Mouse (Mus musculus): ENCODE measurements around the gene Ccdc9. TPM values are rescaled to one million over a fixed set of nuclear protein-coding genes. Genes with fewer than 3 reads are reported as not detected.
"Not testable (repeated sequence)": the region's sequence is repeated elsewhere in the genome, so short reads cannot be mapped to it uniquely, and the experiment has no call there.

Ccdc9 gene
- polyA plus RNA-seq, 1 experiment from 2014 or later: 22.7 TPM

DNA sequence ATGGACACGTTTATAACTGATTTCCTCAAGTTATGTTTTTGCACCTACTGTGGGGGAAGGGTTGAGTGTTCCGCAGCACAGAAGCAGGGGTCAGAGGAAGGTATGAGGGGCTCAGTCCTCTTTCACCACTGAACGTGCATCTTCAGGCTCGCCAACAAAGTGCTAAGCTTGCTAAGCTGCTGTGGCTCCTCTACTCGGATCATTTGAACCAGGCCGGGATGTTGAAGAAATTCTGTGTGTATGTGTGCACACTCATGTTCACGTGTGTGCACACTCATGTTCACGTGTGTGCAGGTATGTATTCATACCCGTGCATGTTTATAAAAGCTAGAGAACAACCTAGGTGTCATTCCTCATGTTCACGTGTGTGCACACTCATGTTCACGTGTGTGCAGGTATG lies 20.7 kb downstream of the Ccdc9 start:
- H3K36me3 ChIP-seq (ENCODE audit: insufficient read depth): no peaks in the 10 kb centered on the region

DNA sequence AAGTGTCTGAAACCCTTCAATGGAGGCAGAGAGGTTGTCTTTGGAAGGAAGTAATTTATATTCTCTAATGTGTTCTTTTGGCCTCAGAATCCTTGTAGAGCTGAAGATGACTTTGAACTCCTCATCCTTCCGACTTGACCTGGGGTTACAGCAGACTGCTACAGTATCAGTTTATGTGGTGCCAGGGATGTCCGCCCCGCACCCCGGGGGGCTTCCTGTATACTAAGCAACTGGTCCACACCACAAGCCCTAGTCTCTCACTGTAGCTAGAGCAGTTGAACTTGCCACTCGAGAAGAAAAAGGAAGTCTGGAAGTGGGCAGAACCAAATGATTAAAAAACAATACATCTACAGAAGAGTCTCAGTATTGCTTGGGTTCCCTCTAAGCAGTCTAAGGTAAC lies 22.8 kb downstream of the Ccdc9 start:
- Histone ChIP-seq H3K9ac (no peak overlapping the region), H3K4me1 (ENCODE audit: insufficient read depth) (no peaks in the 10 kb centered on the region), H3K27me3 (ENCODE audit: insufficient read depth, low read length) (no peaks in the 10 kb centered on the region), H3K36me3 (ENCODE audit: insufficient read depth) (no peaks in the 10 kb centered on the region), H3K9me3 (ENCODE audit: low read depth, low read length) (no peaks in the 10 kb centered on the region; the same call in 1 of the 2 replicates), H3K27ac (ENCODE audit: low read depth) (no peak overlapping the region), H3K4me3 (ENCODE audit: low read depth, low read length) (no peak overlapping the region), H3K4me2 (no peak overlapping the region)
- ATAC-seq (ENCODE audit: insufficient read depth): no peak
- no peak for DNase-seq
- 85% methylated on average over 5 of the region's 5 CpGs for WGBS
- no peak for TF ChIP-seq CTCF (IDR thresholded peaks at IDR 0.05; ENCODE audit: low read depth)

More for the DNA sequence above, 20.7 kb downstream of the Ccdc9 start:
- Histone ChIP-seq H3K27me3 (ENCODE audit: insufficient read depth, low read length) (no peaks in the 10 kb centered on the region), H3K9me3 (ENCODE audit: low read depth, low read length) (no peaks in the 10 kb centered on the region; the same call in 1 of the 2 replicates), H3K27ac (ENCODE audit: low read depth) (no peak overlapping the region), H3K4me2 (no peak overlapping the region), H3K9ac (no peak overlapping the region), H3K4me3 (ENCODE audit: low read depth, low read length) (no peak overlapping the region), H3K4me1 (ENCODE audit: insufficient read depth) (no peaks in the 10 kb centered on the region)
- 87% methylated on average over 11 of the region's 11 CpGs for WGBS
- DNase-seq (no peak), ATAC-seq (ENCODE audit: insufficient read depth) (no peak)
- no peak for TF ChIP-seq CTCF (IDR thresholded peaks at IDR 0.05; ENCODE audit: low read depth)

DNA sequence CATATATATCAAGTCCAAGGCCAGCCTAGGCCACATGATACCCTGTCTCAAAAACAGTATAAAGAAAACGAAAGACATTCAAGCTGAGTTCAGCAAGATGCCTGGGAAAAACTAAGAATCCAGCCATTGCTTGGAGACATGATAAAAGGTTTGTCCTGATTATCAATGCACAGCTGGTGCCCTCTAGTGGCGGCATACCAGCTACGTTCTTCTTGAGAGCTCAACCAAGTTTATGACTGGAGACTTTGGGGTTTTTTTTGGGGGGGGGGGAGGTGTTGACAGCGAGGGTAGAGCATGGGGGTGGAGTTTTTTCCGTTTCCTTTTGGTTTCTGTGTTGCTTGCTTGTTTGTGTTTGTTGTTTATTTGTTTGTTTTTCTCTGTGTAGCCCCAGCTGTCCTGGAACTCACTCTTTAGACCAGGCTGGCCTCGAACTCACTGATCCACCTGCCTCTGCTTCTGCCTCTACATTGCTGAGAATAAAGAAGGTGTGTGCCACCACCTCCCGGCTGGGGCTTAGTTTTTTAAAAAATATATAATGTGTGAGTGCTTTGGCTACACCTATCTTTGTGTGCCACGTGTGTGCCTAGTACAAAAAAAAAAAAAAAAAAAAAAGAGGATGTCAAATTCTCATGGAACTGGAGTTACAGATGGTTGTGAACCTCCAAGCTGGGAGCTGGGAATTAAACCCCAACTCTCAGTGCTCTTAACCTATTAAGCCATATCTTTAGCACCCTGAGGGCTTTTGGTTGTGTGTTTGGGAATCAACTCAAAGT lies 23.4 kb downstream of the Ccdc9 start:
- H3K4me2 ChIP-seq: no peak overlapping the region
- no peaks in the 10 kb centered on the region; the same call in 1 of the 2 replicates for H3K9me3 ChIP-seq (ENCODE audit: low read depth, low read length)
- ATAC-seq (ENCODE audit: insufficient read depth) (no peak), DNase-seq (peak; percentile 90)
- 31% methylated on average over 8 of the region's 8 CpGs for WGBS
- TF ChIP-seq CTCF (IDR thresholded peaks at IDR 0.05; ENCODE audit: low read depth): peak; percentile 81
- H3K36me3 ChIP-seq (ENCODE audit: insufficient read depth): no peaks in the 10 kb centered on the region
- no peak overlapping the region for H3K4me3 ChIP-seq (ENCODE audit: low read depth, low read length)
- no peaks in the 10 kb centered on the region for H3K27me3 ChIP-seq (ENCODE audit: insufficient read depth, low read length)
- no peak overlapping the region for H3K9ac ChIP-seq
- H3K4me1 ChIP-seq (ENCODE audit: insufficient read depth): no peaks in the 10 kb centered on the region
- no peak overlapping the region for H3K27ac ChIP-seq (ENCODE audit: low read depth)

GRCm38 (mm10) chr7:16261097-16261496 lies 25.5 kb downstream of the Ccdc9 start:
- Histone ChIP-seq H3K27me3 (ENCODE audit: insufficient read depth, low read length) (no peaks in the 10 kb centered on the region), H3K36me3 (ENCODE audit: insufficient read depth) (no peaks in the 10 kb centered on the region), H3K4me3 (ENCODE audit: low read depth, low read length) (no peak overlapping the region), H3K9ac (no peak overlapping the region), H3K4me2 (no peak overlapping the region), H3K4me1 (ENCODE audit: insufficient read depth) (no peaks in the 10 kb centered on the region), H3K27ac (ENCODE audit: low read depth) (no peak overlapping the region), H3K9me3 (ENCODE audit: low read depth, low read length) (no peaks in the 10 kb centered on the region; the same call in 1 of the 2 replicates)
- 37% methylated on average over 1 of the region's 1 CpGs for WGBS
- ATAC-seq (ENCODE audit: insufficient read depth) (no peak), DNase-seq (no peak)
- TF ChIP-seq CTCF (IDR thresholded peaks at IDR 0.05; ENCODE audit: low read depth): no peak

- no peak for ATAC-seq (ENCODE audit: insufficient read depth)
- WGBS: 90% methylated on average over 5 of the region's 5 CpGs
Measured at GRCm38 (mm10) chr7:16259110-16259590, 27.4 kb downstream of the Ccdc9 start, which contains the start of gene C5ar1. Gene C5ar1, minus strand, starts transcription at chr7:16259540.

DNA sequence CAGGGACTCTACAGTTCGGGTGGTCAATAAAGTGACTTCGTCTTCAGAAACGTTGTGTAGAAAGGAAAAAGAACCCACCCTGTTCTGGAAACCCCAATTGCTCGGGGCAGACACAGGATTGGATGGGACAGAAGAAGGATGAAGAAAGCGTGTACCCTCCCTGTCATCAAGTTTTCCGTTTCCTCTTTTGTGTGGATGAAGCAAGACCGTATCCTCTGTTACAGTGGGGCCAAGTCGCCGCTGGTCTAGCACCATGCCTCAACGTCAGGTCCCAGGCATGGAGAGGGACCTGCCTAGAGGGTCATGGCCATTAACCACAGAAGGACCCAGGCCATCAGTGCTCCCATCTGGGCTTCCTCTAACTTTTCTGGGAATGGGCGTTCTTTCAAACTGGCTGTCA lies 28.8 kb downstream of the Ccdc9 start:
- H3K9ac ChIP-seq: no peak overlapping the region
- no peak overlapping the region for H3K4me3 ChIP-seq (ENCODE audit: low read depth, low read length)
- no peak for TF ChIP-seq CTCF (IDR thresholded peaks at IDR 0.05; ENCODE audit: low read depth)
- 84% methylated on average over 11 of the region's 11 CpGs for WGBS
- no peak for ATAC-seq (ENCODE audit: insufficient read depth)
- H3K9me3 ChIP-seq (ENCODE audit: low read depth, low read length): no peaks in the 10 kb centered on the region
- no peaks in the 10 kb centered on the region for H3K4me1 ChIP-seq (ENCODE audit: insufficient read depth)
- no peak for DNase-seq
- no peaks in the 10 kb centered on the region for H3K36me3 ChIP-seq (ENCODE audit: insufficient read depth)
- H3K4me2 ChIP-seq: no peak overlapping the region
- H3K27me3 ChIP-seq (ENCODE audit: insufficient read depth, low read length): no peaks in the 10 kb centered on the region
- no peak overlapping the region for H3K27ac ChIP-seq (ENCODE audit: low read depth)

More at GRCm38 (mm10) chr7:16259110-16259590, 27.4 kb downstream of the Ccdc9 start, which contains the start of gene C5ar1:
- no peak for DNase-seq
- Histone ChIP-seq H3K27ac (ENCODE audit: low read depth) (no peak within 1 kb of the TSS), H3K9me3 (ENCODE audit: low read depth, low read length) (no peaks in the 10 kb centered on the region), H3K4me1 (ENCODE audit: insufficient read depth) (no peaks in the 10 kb centered on the region), H3K9ac (no peak within 1 kb of the TSS), H3K4me2 (no peak within 1 kb of the TSS), H3K36me3 (ENCODE audit: insufficient read depth) (no peaks in the 10 kb centered on the region), H3K27me3 (ENCODE audit: insufficient read depth, low read length) (no peaks in the 10 kb centered on the region), H3K4me3 (ENCODE audit: low read depth, low read length) (no peak within 1 kb of the TSS)
- TF ChIP-seq CTCF (IDR thresholded peaks at IDR 0.05; ENCODE audit: low read depth): no peak

DNA sequence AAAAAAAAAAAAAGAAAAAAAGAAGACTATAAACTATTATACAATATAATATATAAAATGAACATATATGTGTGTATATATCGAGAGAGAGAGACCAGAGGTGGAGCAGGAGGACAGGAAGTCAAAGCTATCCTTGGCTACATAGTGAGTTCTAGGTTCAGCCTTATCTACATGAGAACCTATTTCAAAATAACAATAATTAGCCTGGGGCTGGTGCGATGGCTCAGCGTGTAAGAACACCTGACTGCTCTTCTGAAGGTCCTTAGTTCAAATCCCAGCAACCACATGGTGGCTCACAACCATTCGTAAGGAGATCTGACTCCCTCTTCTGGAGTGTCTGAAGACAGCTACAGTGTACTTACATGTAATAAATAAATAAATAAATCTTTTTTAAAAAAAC lies 30.6 kb downstream of the Ccdc9 start:
- not testable (repeated sequence) for H3K27me3 ChIP-seq (ENCODE audit: insufficient read depth, low read length); DNase-seq; H3K36me3 ChIP-seq (ENCODE audit: insufficient read depth); H3K4me1 ChIP-seq (ENCODE audit: insufficient read depth); ATAC-seq (ENCODE audit: insufficient read depth); H3K4me2 ChIP-seq; H3K27ac ChIP-seq (ENCODE audit: low read depth); H3K9ac ChIP-seq; H3K9me3 ChIP-seq (ENCODE audit: low read depth, low read length); H3K4me3 ChIP-seq (ENCODE audit: low read depth, low read length)
- 76% methylated on average over 4 of the region's 4 CpGs for WGBS
